Mouse (Mus musculus): ENCODE measurements around the gene Efcab2. TPM values are rescaled to one million over a fixed set of nuclear protein-coding genes. Genes with fewer than 3 reads are reported as not detected.

Gene Efcab2
- polyA plus RNA-seq (2017; shearing (Covaris generic)) = 3.0 TPM

DNA sequence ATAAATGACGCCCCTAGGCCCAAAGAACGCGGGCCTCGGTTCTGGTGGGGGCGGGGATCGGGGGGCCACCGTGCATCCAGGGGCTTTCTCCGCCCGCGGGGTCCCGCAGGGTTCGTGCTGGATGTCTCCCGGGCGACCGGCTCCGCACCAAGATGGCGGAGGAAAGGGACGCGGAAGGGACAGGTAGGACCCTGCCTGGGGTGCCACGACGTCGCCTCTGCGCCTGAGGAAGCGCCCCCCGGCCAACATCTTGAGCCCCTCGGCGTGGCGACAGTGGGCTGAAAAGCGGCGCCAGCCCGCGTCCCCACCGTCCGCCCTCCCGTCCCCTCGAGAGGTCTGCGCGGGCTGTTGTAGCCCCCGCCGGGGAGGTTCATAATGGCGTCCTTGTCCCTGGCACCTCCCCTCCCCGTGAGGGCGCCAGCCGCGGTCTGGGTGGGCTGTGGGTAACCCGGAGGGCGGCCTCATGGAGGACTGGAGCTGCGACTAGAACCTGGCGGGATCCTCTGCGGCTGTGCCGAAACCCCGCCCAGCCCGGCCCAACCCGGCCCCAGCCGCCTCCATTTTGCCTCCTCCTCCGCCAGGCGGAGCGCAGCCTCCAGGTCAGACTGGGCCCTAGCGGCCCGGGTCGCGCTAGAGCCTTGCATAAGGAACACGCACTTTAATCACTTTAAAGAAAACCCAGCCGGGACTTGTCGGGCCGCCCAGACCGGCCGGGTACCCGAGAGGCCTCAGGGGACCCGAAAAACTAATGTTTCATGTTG, at the start of gene Efcab2:
Gene Efcab2, plus strand, starts transcription at position 135 of the 761 bp plus-strand sequence.

DNA sequence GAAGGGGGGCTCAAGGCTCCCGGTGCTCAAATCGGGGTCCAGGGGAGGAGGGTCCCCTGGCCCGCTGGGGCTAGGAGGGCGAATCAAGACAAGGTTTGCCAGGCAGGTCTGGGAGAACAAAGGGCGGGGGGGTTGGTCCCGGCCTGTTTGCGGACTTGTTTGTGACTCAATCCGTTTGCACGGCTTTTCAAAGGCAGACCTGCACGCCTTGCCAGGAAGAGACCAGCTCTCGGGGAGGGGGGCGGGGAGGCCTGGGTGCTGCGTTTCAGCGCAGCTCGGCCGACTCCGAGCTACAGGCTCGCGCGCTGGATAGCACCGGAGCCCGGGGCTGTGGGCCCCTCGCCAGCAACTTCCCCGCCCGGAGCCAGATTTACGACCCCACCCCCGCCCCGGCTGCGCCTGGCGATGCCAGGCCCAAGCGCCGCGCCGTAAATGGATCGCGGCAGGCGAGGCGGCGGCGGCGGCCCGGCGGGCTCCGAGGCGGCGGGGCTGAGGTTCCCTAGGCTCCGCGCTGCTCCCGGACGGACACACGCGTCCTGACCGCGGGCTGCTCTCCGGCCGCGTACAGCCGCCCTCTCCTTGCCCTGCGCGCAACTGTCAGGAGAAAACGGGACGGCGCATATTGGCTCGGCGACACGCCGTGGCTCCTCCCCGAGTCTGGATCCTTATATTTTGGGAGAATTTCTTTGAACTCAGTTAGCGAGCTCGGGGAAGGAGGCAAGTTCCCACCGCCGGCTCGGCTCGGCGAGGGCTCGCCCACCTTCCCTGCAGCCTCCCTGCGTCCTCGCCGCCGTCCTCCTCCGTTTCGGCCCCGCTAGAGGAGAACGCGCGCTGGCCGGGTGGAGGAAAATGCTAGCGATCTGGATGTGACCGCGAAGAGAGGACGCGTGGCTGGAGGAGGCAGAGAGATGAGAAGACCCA, 122.8 kb downstream of the Efcab2 start, which contains the start of gene Kif26b:
Gene Kif26b, plus strand, starts transcription at position 695 of the 921 bp plus-strand sequence.

Other genes with a start within 250 kb of the Efcab2 start
- gene Desi2, start 218.7 kb upstream of the Efcab2 start, polyA plus RNA-seq (2017; shearing (Covaris generic)) = 38.2 TPM
- gene Cox20, start 87.0 kb upstream of the Efcab2 start, polyA plus RNA-seq (2017; shearing (Covaris generic)) = 120 TPM
- 907 TPM for gene Hnrnpu, start 68.3 kb upstream of the Efcab2 start, polyA plus RNA-seq (2017; shearing (Covaris generic))
- not detected for gene Kif26b, start 123.0 kb downstream of the Efcab2 start, polyA plus RNA-seq (2017; shearing (Covaris generic))